Mouse (Mus musculus) intestine, postnatal 0 days (tissue): ENCODE measurements around the gene Wdr95. TPM values are rescaled to one million over a fixed set of nuclear protein-coding genes. Genes with fewer than 3 reads are reported as not detected.

Source experiments
- ATAC-seq: fragments of 200-750 bp; cut with Nextera tagmentation; 2 replicates; pipeline ENCODE4 v1.8.0; 2017; ENCODE audit warnings: mild to moderate bottlenecking, moderate TSS enrichment, moderate library complexity
- H3K27ac ChIP-seq: fragments of 300-500 bp; sonication (generic); 2 replicates; pipeline ENCODE4 v1.5.1; 2014; ENCODE audit warnings: mild to moderate bottlenecking, low read depth, low read length, moderate library complexity
- H3K27me3 ChIP-seq: fragments of 300-500 bp; sonication (generic); replicated peaks from 2 replicates; pipeline ENCODE4 v1.6.1; 2014; ENCODE audit warnings: low read length, mixed read lengths; ENCODE audit not compliant: control insufficient read depth, insufficient read depth
- H3K36me3 ChIP-seq: fragments of 300-500 bp; sonication (generic); 2 replicates; pipeline ENCODE4 v1.6.1; 2014; ENCODE audit warnings: mild to moderate bottlenecking, moderate library complexity; ENCODE audit not compliant: control insufficient read depth, insufficient read depth
- H3K4me1 ChIP-seq: fragments of 300-500 bp; sonication (generic); replicated peaks from 2 replicates; pipeline ENCODE4 v1.6.1; 2014; ENCODE audit warnings: antibody characterized with exemption, low read length, mixed read lengths; ENCODE audit not compliant: control insufficient read depth, insufficient read depth
- H3K4me2 ChIP-seq: fragments of 300-500 bp; sonication (generic); replicated peaks from 2 replicates; pipeline ENCODE4 v1.6.1; 2014; ENCODE audit warnings: low read depth, mild to moderate bottlenecking, moderate library complexity
- H3K4me3 ChIP-seq: fragments of 300-500 bp; sonication (generic); 2 replicates; pipeline ENCODE4 v1.5.1; 2014; ENCODE audit warnings: low read depth, low read length
- H3K9ac ChIP-seq: fragments of 300-500 bp; sonication (generic); 2 replicates; pipeline ENCODE4 v1.6.1; 2014; ENCODE audit warnings: mild to moderate bottlenecking, low read depth, low read length
- H3K9me3 ChIP-seq: fragments of 300-500 bp; sonication (generic); 2 replicates; pipeline ENCODE4 v1.6.1; 2016; ENCODE audit warnings: mixed run types; ENCODE audit not compliant: control insufficient read depth
- CTCF ChIP-seq: sonication (generic); IDR thresholded peaks from 2 replicates; pipeline ENCODE4 v1.5.1; 2016; ENCODE audit warnings: low read depth, mild to moderate bottlenecking, control low read depth, antibody characterized with exemption, moderate library complexity
- WGBS: fragments of 180-500 bp; shearing (Covaris S2); extraction: QIAGEN DNeasy Blood & Tissue Kit; methylation state at CpG from one replicate; pipeline ENCODE4 v1.1.7; 2014; 5-methylcytosine and 5-hydroxymethylcytosine counted together
- polyA plus RNA-seq: library from polyadenylated mRNA; unstranded; fragments of >200 nt; fragmentation: Nextera tagmentation; extraction: Ambion mirVana; gene quantifications from 2 replicates; pipeline ENCODE4 v1.2.1, GENCODE M21; 2015

Gene Wdr95
- polyA plus RNA-seq, 1 experiment from 2014 or later = not detected

DNA sequence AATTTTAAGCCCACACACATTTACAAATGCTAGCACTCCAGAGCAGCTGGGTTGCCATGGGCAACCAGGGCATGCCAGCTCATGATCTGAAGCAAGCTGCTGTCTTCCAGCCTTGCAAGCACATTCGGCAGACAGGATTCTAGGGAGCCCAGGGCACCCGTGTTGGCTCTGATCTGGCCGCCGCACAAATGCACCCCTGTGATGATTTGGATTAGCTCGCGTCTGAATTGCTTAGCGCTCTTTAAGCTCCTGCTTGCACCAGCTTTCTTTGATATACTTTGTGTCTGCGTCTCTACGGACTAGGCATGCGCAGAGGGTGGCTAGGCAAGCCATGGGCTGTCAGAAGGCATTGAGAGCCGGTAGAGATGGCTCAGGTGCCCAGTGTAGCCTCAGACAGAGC, 39.3 kb upstream of the Wdr95 start:
- no peak for ATAC-seq
- no peak overlapping the region for H3K4me2 ChIP-seq
- no peak overlapping the region for H3K27ac ChIP-seq
- H3K9me3 ChIP-seq = no peaks in the 10 kb centered on the region
- no peak overlapping the region for H3K4me3 ChIP-seq
- 0 out of 2 replicates have a peak, but pooled peaks cover 5% of the 10 kb centered on the region for H3K27me3 ChIP-seq
- no peaks in the 10 kb centered on the region for H3K4me1 ChIP-seq
- no peaks in the 10 kb centered on the region for H3K36me3 ChIP-seq
- no peak overlapping the region for H3K9ac ChIP-seq
- WGBS = 45% methylated on average over 11 of the region's 11 CpGs
- no peak for TF ChIP-seq CTCF

DNA sequence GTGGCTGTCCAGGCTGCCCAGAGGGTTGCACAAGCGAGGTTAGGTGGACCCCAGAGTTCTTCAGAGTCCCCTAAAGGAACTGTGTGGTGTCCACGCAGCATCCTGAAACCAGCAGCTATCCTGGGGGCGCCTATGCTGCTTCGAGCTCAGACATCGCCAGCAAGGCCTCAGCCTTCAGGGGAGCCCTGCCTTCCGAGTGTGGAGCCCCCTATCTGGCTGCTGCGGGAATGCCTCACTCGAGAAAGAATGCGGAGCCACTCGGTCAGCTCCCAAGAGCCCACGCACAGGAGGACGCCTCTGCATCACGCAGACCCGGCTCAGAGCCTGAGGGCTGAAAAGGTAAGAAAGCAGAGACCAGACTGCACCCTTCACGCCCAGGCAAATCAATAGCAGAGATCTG, 38.2 kb upstream of the Wdr95 start:
- WGBS = 75% methylated on average over 15 of the region's 15 CpGs
- Histone ChIP-seq H3K9ac (no peak overlapping the region), H3K27ac (no peak overlapping the region), H3K36me3 (no peaks in the 10 kb centered on the region), H3K27me3 (0 out of 2 replicates have a peak, but pooled peaks cover 5% of the 10 kb centered on the region), H3K9me3 (no peaks in the 10 kb centered on the region), H3K4me1 (no peaks in the 10 kb centered on the region), H3K4me3 (no peak overlapping the region), H3K4me2 (no peak overlapping the region)
- peak; percentile 22; the same call in 1 of the 2 replicates for TF ChIP-seq CTCF
- no peak for ATAC-seq

- H3K36me3 ChIP-seq = no peaks in the 10 kb centered on the region
- no peak for ATAC-seq
- H3K4me2 ChIP-seq = no peak overlapping the region
- no peak overlapping the region for H3K9ac ChIP-seq
- H3K27me3 ChIP-seq = no peaks in the 10 kb centered on the region
- H3K27ac ChIP-seq = no peak overlapping the region
- no peak for TF ChIP-seq CTCF
- H3K4me1 ChIP-seq = no peaks in the 10 kb centered on the region
- H3K4me3 ChIP-seq = no peak overlapping the region
- no peaks in the 10 kb centered on the region for H3K9me3 ChIP-seq
- WGBS = 59% methylated on average over 6 of the region's 6 CpGs
Measured at GRCm38 (mm10) chr5:149495655-149496054, 32.8 kb upstream of the Wdr95 start.

GRCm38 (mm10) chr5:149496401-149497066, 31.9 kb upstream of the Wdr95 start:
- Histone ChIP-seq H3K4me3 (no peak overlapping the region), H3K27ac (no peak overlapping the region), H3K4me2 (no peak overlapping the region), H3K9me3 (no peaks in the 10 kb centered on the region), H3K36me3 (no peaks in the 10 kb centered on the region), H3K27me3 (no peaks in the 10 kb centered on the region), H3K4me1 (no peaks in the 10 kb centered on the region), H3K9ac (no peak overlapping the region)
- no peak for TF ChIP-seq CTCF
- WGBS = 69% methylated on average over 12 of the region's 12 CpGs
- no peak for ATAC-seq

DNA sequence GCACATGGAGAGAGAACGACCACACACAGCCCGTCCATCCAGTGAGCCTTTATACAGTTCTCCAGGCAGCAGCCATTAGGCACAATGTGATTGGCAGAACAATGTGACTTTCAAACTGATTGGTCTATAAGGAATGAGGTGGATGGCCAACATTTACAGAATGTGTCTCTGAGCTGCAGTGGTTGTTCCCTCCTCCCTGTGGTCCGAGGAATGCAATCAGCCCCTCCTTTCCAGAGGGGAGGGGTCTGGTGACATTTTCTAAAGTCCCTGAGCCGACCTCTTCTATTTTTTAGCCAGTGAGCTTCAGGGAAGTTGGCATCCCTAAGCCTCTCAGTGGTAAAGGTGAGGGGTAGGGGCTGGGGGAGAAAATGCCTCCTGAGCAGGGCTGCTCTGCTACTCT, 28.5 kb upstream of the Wdr95 start:
- no peak for TF ChIP-seq CTCF
- Histone ChIP-seq H3K36me3 (no peaks in the 10 kb centered on the region), H3K9ac (no peak overlapping the region), H3K9me3 (no peaks in the 10 kb centered on the region), H3K27ac (no peak overlapping the region), H3K4me3 (no peak overlapping the region), H3K27me3 (no peaks in the 10 kb centered on the region), H3K4me1 (no peaks in the 10 kb centered on the region), H3K4me2 (no peak overlapping the region)
- no peak for ATAC-seq
- WGBS = 48% methylated on average over 4 of the region's 4 CpGs

DNA sequence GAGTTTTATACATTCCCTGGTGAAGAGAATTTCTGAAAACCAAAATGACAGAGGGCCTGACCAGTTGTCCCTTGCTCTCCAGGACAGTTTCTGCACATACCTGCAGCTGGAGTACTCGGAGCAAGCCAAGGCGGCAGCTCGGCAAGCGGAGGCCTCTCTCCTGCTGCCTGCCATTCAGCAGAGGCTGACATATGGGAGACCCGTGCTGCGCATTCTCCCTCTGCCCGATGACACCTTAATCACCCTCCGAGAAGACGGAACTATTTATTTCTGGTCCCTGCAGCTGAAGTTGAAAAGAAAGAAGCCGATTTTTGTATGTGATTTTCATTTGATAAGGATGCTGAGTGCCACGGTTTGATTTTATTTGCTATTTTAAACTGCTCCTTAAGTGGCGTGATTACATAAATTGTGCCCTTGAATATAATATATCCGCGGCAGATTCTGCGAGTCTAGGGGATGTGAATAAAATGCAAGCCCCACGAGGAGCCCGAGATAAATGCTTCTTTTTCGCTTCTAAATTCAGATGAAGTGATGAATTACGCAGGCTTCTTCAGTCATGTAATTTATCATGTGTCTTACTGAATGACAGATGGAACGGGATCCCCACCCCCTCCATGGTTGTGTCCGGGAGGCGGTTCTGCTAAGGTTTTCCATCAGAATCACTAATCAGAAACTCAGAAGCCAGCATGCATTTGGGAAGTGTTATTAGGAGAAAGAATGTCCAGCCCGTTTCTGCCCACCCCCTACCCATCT, 24.9 kb upstream of the Wdr95 start:
- H3K4me3 ChIP-seq = no peak overlapping the region
- no peaks in the 10 kb centered on the region for H3K4me1 ChIP-seq
- H3K4me2 ChIP-seq = no peak overlapping the region
- no peak overlapping the region for H3K27ac ChIP-seq
- TF ChIP-seq CTCF = no peak
- ATAC-seq = no peak
- no peaks in the 10 kb centered on the region for H3K36me3 ChIP-seq
- H3K9ac ChIP-seq = no peak overlapping the region
- WGBS = 85% methylated on average over 23 of the region's 23 CpGs
- H3K27me3 ChIP-seq = no peaks in the 10 kb centered on the region
- H3K9me3 ChIP-seq = no peaks in the 10 kb centered on the region
